Mouse (Mus musculus) midbrain, embryonic 11.5 days (tissue): Measurements from ENCODE around the gene Nipal4. TPM values are rescaled to one million over a fixed set of nuclear protein-coding genes. Genes with fewer than 3 reads are reported as not detected.

Experiments
- ATAC-seq: fragments of 200-750 bp; cut with Nextera tagmentation; 2 replicates; pipeline ENCODE4 v1.8.0; 2017; ENCODE audit warnings: moderate TSS enrichment, moderate library complexity; ENCODE audit not compliant: low FRiP score
- DNase-seq: peaks from one replicate; pipeline ENCODE4 v3.0.0; 2015; ENCODE audit warnings: low spot score; ENCODE audit errors: missing footprints
- H3K27ac ChIP-seq: fragments of 300-500 bp; sonication (generic); 2 replicates; pipeline ENCODE4 v1.5.1; 2014; ENCODE audit warnings: low read depth, low read length
- H3K27me3 ChIP-seq: fragments of 300-500 bp; sonication (generic); 2 replicates; pipeline ENCODE4 v1.6.1; 2014; ENCODE audit warnings: mild to moderate bottlenecking, low read length, moderate library complexity, mixed read lengths; ENCODE audit not compliant: control insufficient read depth, insufficient read depth
- H3K36me3 ChIP-seq: fragments of 300-500 bp; sonication (generic); 2 replicates; pipeline ENCODE4 v1.6.1; 2014; ENCODE audit warnings: mild to moderate bottlenecking, low read length, moderate library complexity, mixed read lengths; ENCODE audit not compliant: control insufficient read depth, insufficient read depth
- H3K4me1 ChIP-seq: fragments of 300-500 bp; sonication (generic); 2 replicates; pipeline ENCODE4 v1.6.1; 2014; ENCODE audit warnings: low read length; ENCODE audit not compliant: control insufficient read depth, insufficient read depth
- H3K4me2 ChIP-seq: fragments of 300-500 bp; sonication (generic); 2 replicates; pipeline ENCODE4 v1.6.1; 2014; ENCODE audit warnings: mild to moderate bottlenecking, moderate library complexity
- H3K4me3 ChIP-seq: fragments of 300-500 bp; sonication (generic); 2 replicates; pipeline ENCODE4 v1.5.1; 2014; ENCODE audit warnings: low read depth, low read length
- H3K9ac ChIP-seq: fragments of 300-500 bp; sonication (generic); 2 replicates; pipeline ENCODE4 v1.6.1; 2014; ENCODE audit warnings: low read length
- H3K9me3 ChIP-seq: fragments of 300-500 bp; sonication (generic); 2 replicates; pipeline ENCODE4 v1.6.1; 2016; ENCODE audit warnings: low read length; ENCODE audit not compliant: control insufficient read depth
- WGBS: fragments of 180-500 bp; shearing (Covaris S2); extraction: QIAGEN DNeasy Blood & Tissue Kit; methylation state at CpG from one replicate; pipeline ENCODE4 v1.1.7; 2014; 5-methylcytosine and 5-hydroxymethylcytosine counted together
- polyA plus RNA-seq: library from polyadenylated mRNA; unstranded; fragments of >200 nt; fragmentation: Nextera tagmentation; extraction: Ambion mirVana; gene quantifications from 2 replicates; pipeline ENCODE4 v1.2.1, GENCODE M21; 2014

The Nipal4 gene
- polyA plus RNA-seq, 1 experiment from 2014 or later: 1.0 TPM

- Histone ChIP-seq H3K27me3 (no peaks in the 10 kb centered on the region), H3K36me3 (no peaks in the 10 kb centered on the region), H3K4me2 (no peak overlapping the region), H3K27ac (no peak overlapping the region), H3K9me3 (no peaks in the 10 kb centered on the region), H3K9ac (no peak overlapping the region), H3K4me3 (no peak overlapping the region), H3K4me1 (no peaks in the 10 kb centered on the region)
- 95% methylated on average over 8 of the region's 8 CpGs for WGBS
- DNase-seq (no peak), ATAC-seq (no peak)
Observed at GRCm38 (mm10) chr11:46123328-46123866, 42.9 kb downstream of the Nipal4 start.

- no peak overlapping the region for H3K27ac ChIP-seq
- H3K9me3 ChIP-seq: no peaks in the 10 kb centered on the region
- no peak overlapping the region for H3K9ac ChIP-seq
- no peaks in the 10 kb centered on the region for H3K27me3 ChIP-seq
- H3K4me2 ChIP-seq: no peak overlapping the region
- DNase-seq (no peak), ATAC-seq (no peak)
- 87% methylated on average over 4 of the region's 4 CpGs for WGBS
- H3K4me1 ChIP-seq: no peaks in the 10 kb centered on the region
- H3K4me3 ChIP-seq: no peak overlapping the region
- H3K36me3 ChIP-seq: no peaks in the 10 kb centered on the region
Observed at GRCm38 (mm10) chr11:46122875-46123274, 43.4 kb downstream of the Nipal4 start.

- ATAC-seq (no peak), DNase-seq (no peak)
- Histone ChIP-seq H3K4me3 (no peak overlapping the region), H3K27ac (no peak overlapping the region), H3K4me2 (no peak overlapping the region), H3K27me3 (no peaks in the 10 kb centered on the region), H3K36me3 (no peaks in the 10 kb centered on the region), H3K9ac (no peak overlapping the region), H3K4me1 (no peaks in the 10 kb centered on the region), H3K9me3 (no peaks in the 10 kb centered on the region)
- WGBS: 87% methylated on average over 4 of the region's 4 CpGs
Observed at GRCm38 (mm10) chr11:46121666-46122065, 44.6 kb downstream of the Nipal4 start.

- WGBS: 89% methylated on average over 10 of the region's 10 CpGs
- Histone ChIP-seq H3K4me1 (no peaks in the 10 kb centered on the region), H3K36me3 (no peaks in the 10 kb centered on the region), H3K4me3 (no peak overlapping the region), H3K27me3 (no peaks in the 10 kb centered on the region), H3K4me2 (no peak overlapping the region), H3K9ac (no peak overlapping the region), H3K9me3 (no peaks in the 10 kb centered on the region), H3K27ac (no peak overlapping the region)
- ATAC-seq (no peak), DNase-seq (no peak)
Observed at GRCm38 (mm10) chr11:46120084-46120483, 46.2 kb downstream of the Nipal4 start.

GRCm38 (mm10) chr11:46119624-46120023 lies 46.7 kb downstream of the Nipal4 start:
- no peak overlapping the region for H3K4me3 ChIP-seq
- 35% methylated on average over 4 of the region's 4 CpGs for WGBS
- no peak overlapping the region for H3K9ac ChIP-seq
- no peaks in the 10 kb centered on the region for H3K9me3 ChIP-seq
- H3K27ac ChIP-seq: no peak overlapping the region
- H3K4me1 ChIP-seq: no peaks in the 10 kb centered on the region
- ATAC-seq (no peak), DNase-seq (no peak)
- H3K36me3 ChIP-seq: no peaks in the 10 kb centered on the region
- no peak overlapping the region for H3K4me2 ChIP-seq
- no peaks in the 10 kb centered on the region for H3K27me3 ChIP-seq

- no peaks in the 10 kb centered on the region for H3K9me3 ChIP-seq
- no peak overlapping the region for H3K9ac ChIP-seq
- no peaks in the 10 kb centered on the region for H3K4me1 ChIP-seq
- H3K4me3 ChIP-seq: no peak overlapping the region
- DNase-seq: no peak
- H3K27me3 ChIP-seq: no peaks in the 10 kb centered on the region
- no peaks in the 10 kb centered on the region for H3K36me3 ChIP-seq
- no peak overlapping the region for H3K4me2 ChIP-seq
- WGBS: 90% methylated on average over 2 of the region's 2 CpGs
- no peak for ATAC-seq
- H3K27ac ChIP-seq: no peak overlapping the region
Observed at GRCm38 (mm10) chr11:46116510-46116909, 49.8 kb downstream of the Nipal4 start.

GRCm38 (mm10) chr11:46115411-46116173 lies 50.7 kb downstream of the Nipal4 start:
- Histone ChIP-seq H3K9me3 (no peaks in the 10 kb centered on the region), H3K4me2 (no peak overlapping the region), H3K9ac (no peak overlapping the region), H3K36me3 (no peaks in the 10 kb centered on the region), H3K4me1 (no peaks in the 10 kb centered on the region), H3K4me3 (no peak overlapping the region), H3K27me3 (no peaks in the 10 kb centered on the region), H3K27ac (no peak overlapping the region)
- DNase-seq (no peak), ATAC-seq (no peak)
- 86% methylated on average over 9 of the region's 9 CpGs for WGBS

- 65% methylated on average over 4 of the region's 4 CpGs for WGBS
- no peak for DNase-seq
Observed at GRCm38 (mm10) chr11:46115011-46115410, 51.3 kb downstream of the Nipal4 start.

GRCm38 (mm10) chr11:46114221-46114620 lies 52.1 kb downstream of the Nipal4 start:
- Histone ChIP-seq H3K27ac (no peak overlapping the region), H3K36me3 (no peaks in the 10 kb centered on the region), H3K4me2 (no peak overlapping the region), H3K4me3 (no peak overlapping the region), H3K4me1 (no peaks in the 10 kb centered on the region), H3K27me3 (no peaks in the 10 kb centered on the region), H3K9me3 (no peaks in the 10 kb centered on the region), H3K9ac (no peak overlapping the region)
- DNase-seq (no peak), ATAC-seq (no peak)
- WGBS: 89% methylated on average over 7 of the region's 7 CpGs

More at GRCm38 (mm10) chr11:46115011-46115410, 51.3 kb downstream of the Nipal4 start:
- H3K4me2 ChIP-seq: no peak overlapping the region
- no peak for ATAC-seq
- no peaks in the 10 kb centered on the region for H3K9me3 ChIP-seq
- H3K27me3 ChIP-seq: no peaks in the 10 kb centered on the region
- H3K4me1 ChIP-seq: no peaks in the 10 kb centered on the region
- no peak overlapping the region for H3K4me3 ChIP-seq
- no peaks in the 10 kb centered on the region for H3K36me3 ChIP-seq
- H3K27ac ChIP-seq: no peak overlapping the region
- no peak overlapping the region for H3K9ac ChIP-seq
